Mouse (Mus musculus) right cerebral cortex, adult 2 months (tissue): Measurements from ENCODE around the gene Sord.
A peak's percentile ranks its signal among the peaks of the same experiment; 100 is the strongest.
"Not testable (repeated sequence)": the region's sequence is repeated elsewhere in the genome, so short reads cannot be mapped to it uniquely, and the experiment has no call there.

Experiments used
- DNase-seq, 2 experiments: peaks; one replicate each; pipeline ENCODE4 v3.0.0; 2021 to 2022; ENCODE audit warnings: low spot score in 2 of 2

The Sord gene

GRCm38 (mm10) chr2:122234611-122235288 is at the start of gene Sord:
Sord (plus strand) TSS chr2:122234749.
- peak; percentile 68 to 71 for DNase-seq

DNA sequence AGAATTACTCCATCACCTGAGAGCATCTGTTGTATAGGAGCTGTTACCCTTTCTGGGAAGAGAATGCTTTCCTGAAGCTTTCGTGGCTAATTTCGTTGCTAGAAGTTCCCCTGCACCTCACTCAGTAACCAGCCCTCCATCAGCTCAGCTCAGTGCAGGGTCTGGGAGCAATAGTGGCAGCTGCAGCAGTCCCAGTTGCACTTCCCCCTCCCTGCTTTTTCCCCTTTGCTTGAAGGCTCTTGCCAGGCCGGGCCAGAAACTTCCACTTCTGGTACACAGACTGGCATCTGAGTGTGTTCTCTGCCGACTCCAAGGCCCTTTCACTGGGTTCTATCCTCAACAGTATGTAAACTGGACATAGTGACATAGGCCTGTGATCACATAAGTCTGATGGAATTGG is 49.5 kb upstream of the Sord start:
- DNase-seq, result no peak

GRCm38 (mm10) chr2:122186106-122186505 is 48.4 kb upstream of the Sord start, which contains the start of the genes Patl2 and Terb2:
Patl2 (minus strand) TSS chr2:122186189.
Terb2 (plus strand) TSS chr2:122186272.
- DNase-seq, result no peak

DNA sequence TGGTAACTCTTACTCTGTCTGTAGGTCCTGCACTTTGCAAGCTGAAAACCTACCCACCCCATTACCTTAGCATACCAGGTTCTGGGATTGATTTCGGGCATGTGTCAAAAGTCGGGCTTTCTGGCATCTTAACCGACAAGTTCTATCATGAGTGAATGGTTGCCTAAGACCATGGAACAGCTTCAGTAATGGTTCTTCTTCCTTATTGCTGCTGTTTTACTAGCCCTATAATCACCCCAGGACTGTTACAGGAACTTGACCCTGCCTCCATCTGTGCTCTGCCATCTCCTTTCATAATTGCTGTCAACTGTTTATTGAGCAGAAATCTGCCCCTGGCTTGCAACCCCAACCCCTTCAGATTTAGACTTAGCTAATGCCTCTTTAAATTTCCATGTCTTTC is 47.8 kb upstream of the Sord start:
- DNase-seq, result no peak

DNA sequence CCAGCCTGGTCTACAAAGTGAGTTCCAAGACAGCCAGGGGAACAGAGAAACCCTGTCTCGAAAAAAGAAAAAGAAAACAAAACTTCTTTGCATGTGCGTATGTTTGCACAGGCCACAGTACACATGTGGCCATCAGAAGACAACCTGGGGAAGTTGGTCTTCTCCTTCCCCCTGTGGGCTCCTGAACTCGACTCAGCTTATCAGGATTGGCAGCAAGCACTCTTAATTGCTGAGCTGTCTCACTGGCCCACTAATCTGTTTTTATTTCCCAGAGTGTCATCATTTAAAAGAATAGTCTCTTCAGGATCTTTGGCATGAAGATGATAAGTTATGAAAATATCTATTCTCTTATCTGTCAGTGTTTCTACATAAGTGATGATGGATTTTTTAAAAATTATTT is 42.7 kb upstream of the Sord start:
- no peak for DNase-seq

GRCm38 (mm10) chr2:122194509-122194929 is 40.0 kb upstream of the Sord start:
- DNase-seq, result peak in 1 of 2 experiments; percentile 11

GRCm38 (mm10) chr2:122201501-122201900 is 33.0 kb upstream of the Sord start:
- DNase-seq, result no peak

GRCm38 (mm10) chr2:122206440-122207107 is 28.0 kb upstream of the Sord start:
- no peak for DNase-seq

DNA sequence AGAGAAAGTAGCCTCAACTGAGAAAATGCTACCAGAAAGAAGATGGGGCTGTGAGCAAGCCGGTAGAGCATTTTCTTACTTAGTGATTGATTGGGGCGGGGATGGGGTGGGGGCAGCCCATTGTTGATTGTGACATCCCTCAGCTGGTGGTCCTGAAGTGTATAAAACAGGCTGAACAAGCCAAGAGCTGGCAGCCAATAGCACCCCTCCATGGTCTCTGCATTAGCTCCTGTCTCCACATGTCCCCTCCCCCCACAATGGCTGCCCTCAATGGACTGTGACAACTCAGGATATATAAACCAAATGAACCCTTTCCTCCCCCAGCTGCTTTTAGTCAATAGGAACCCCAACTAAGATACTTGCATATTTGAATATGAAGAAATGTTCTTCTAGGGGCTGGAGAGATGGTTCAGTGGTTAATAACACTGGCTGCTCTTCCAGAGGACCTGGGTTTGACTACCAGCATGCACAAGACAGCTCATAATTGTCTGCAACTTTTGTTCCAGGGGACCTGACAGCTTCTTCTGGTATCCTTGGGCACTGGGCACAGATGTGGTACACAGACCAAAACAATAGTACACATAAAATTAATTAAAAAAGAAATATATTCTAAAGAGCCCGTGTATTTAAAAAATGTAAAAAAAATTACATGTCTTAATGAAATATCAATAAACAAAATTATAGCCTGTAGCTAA is 23.9 kb upstream of the Sord start:
- no peak for DNase-seq

DNA sequence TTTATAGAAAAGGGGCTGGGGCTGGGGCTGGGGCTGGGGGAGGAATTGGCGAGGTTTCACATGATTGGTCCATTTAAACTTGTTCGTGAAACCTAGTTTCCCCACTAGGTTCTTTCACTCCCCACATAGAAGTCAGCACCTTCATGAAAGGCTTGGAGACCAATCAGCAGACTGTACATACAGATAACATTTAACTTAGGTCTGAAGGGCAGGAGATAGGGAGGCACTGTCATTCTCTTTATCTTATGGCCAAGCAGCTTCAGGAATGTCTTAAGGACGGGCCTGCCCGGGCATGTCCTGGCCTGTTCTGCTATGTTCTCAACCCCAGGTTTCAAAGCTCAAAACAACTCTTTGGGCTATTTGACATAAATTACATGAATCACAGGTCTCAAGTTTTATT is 17.5 kb upstream of the Sord start:
- DNase-seq, result not testable (repeated sequence)

- DNase-seq, result no peak
Measured at GRCm38 (mm10) chr2:122218234-122218633, 16.3 kb upstream of the Sord start.

- DNase-seq, result no peak
Measured at GRCm38 (mm10) chr2:122221378-122221777, 13.2 kb upstream of the Sord start.

- DNase-seq, result no peak
Measured at GRCm38 (mm10) chr2:122221798-122222197, 12.8 kb upstream of the Sord start.

GRCm38 (mm10) chr2:122222272-122222671 is 12.3 kb upstream of the Sord start:
- DNase-seq, result no peak

DNA sequence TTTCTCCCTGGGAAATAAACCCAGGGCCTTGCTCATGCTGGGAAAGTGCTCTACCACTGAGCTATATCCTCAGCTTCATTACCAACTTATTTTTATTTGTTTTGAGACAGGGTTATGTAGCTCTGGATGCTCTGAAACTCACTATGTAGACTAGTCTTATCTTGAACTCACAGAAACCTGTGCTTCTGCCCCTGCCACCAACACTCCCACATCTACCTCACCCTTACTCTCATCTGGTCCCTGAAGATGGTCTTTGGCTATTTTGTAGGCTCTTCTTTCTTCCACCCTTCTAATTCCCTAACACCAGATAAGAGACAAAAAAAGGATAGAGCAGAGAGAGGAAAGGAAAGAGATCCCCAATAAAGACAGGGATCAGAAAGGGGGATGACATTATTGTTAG is 10.9 kb upstream of the Sord start:
- DNase-seq, result no peak

DNA sequence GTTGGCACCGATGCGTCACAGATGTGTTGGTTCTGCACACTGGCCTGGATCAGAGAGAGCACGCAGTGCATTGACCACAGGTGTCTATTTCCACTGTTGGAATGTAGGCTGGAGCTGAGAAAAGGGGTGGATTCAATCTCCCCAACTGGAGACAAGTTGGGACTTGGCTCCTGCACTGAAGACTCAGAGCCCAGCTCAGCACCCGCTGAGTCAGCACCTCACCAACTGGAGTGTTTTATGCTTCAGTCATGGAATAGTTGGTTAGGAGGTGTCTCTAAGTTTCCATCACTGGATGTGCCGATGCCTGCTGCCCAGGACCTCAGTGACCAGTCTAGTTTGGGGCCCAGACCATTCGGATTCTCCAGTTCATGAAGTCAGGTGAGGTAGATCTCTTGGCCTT is 4.2 kb upstream of the Sord start:
- no peak for DNase-seq

GRCm38 (mm10) chr2:122231616-122232015 is 2.9 kb upstream of the Sord start:
- no peak for DNase-seq

DNA sequence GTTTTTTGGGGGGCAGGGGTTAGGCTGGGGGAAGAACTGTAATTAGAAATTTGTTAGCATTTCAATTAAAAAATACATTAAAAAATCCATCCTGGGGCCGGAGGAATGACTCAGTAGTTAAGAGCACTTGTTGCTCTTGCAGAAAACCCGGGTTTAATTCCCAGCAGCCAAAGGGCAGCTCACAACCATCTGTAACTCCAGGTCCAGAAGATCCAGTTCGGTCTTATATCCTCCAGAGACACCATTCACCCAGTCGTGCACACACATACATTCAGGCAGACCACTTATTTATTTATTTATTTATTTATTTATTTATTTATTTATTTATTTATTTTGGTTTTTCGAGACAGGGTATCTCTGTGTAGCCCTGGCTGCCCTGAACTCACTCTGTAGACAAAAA is 1.2 kb upstream of the Sord start:
- DNase-seq, result no peak

GRCm38 (mm10) chr2:122233759-122234557 is 591 bp upstream of the Sord start:
- DNase-seq, result peak; percentile 30 to 44

GRCm38 (mm10) chr2:122235425-122235824 is 876 bp downstream of the Sord start:
- no peak for DNase-seq

- no peak for DNase-seq
Measured at GRCm38 (mm10) chr2:122236321-122236720, 1.8 kb downstream of the Sord start.

DNA sequence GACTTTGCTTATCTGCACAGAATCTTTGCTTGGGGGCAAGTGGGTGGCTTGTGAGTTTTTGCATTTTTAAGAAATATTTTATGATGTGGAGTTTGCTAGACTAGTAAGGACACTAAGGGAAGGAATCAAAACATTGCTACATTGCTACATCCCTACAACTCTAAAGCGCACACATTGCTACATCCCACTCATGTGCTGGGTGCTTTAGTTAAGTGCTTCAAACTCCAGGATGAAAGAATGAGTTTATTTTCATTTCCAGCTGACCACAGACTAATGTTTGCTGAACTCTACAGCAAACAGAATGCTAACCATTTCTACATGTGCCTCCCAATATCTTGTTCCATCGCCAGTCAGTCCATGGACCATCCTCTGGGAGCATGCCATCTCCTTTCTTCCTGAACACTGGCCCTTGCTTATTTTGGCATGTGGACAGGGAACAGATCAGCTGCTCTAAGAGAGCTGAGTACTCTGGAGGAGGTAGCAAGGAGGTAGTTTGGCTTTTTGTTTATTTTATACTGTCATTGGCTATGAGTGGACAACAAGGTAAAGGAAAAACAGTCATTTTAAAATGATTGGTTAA is 3.4 kb downstream of the Sord start:
- no peak for DNase-seq
